Mouse (Mus musculus) hindbrain, embryonic 11.5 days (tissue): ENCODE measurements at regions not wholly inside any gene's neighbourhood (a gene's known extent, or its start where the extent isn't known, plus 50 kb on each side); places are given as distances from the start of the nearest gene placed in this dataset.

ENCODE experiments used
- ATAC-seq: fragments of 200-750 bp; cut with Nextera tagmentation; 2 replicates; pipeline ENCODE4 v1.8.0; 2017; ENCODE audit warnings: mild to moderate bottlenecking, moderate TSS enrichment, moderate library complexity; ENCODE audit not compliant: low FRiP score
- DNase-seq: peaks from one replicate; pipeline ENCODE4 v3.0.0-alpha.2; 2015; ENCODE audit warnings: low spot score
- H3K27ac ChIP-seq: fragments of 300-500 bp; sonication (generic); 2 replicates; pipeline ENCODE4 v1.5.1; 2014; ENCODE audit warnings: mild to moderate bottlenecking, low read depth, low read length
- H3K27me3 ChIP-seq: fragments of 300-500 bp; sonication (generic); 2 replicates; pipeline ENCODE4 v1.6.1; 2014; ENCODE audit warnings: mild to moderate bottlenecking, low read length, moderate library complexity, mixed read lengths; ENCODE audit not compliant: control insufficient read depth, insufficient read depth
- H3K36me3 ChIP-seq: fragments of 300-500 bp; sonication (generic); 2 replicates; pipeline ENCODE4 v1.6.1; 2014; ENCODE audit warnings: mild to moderate bottlenecking, low read length, moderate library complexity, mixed read lengths; ENCODE audit not compliant: control insufficient read depth, insufficient read depth
- H3K4me1 ChIP-seq: fragments of 300-500 bp; sonication (generic); replicated peaks from 2 replicates; pipeline ENCODE4 v1.6.1; 2014; ENCODE audit warnings: low read length, mixed read lengths; ENCODE audit not compliant: control insufficient read depth, insufficient read depth
- H3K4me2 ChIP-seq: fragments of 300-500 bp; sonication (generic); replicated peaks from 2 replicates; pipeline ENCODE4 v1.6.1; 2014; ENCODE audit warnings: mild to moderate bottlenecking, low read depth, low read length
- H3K4me3 ChIP-seq: fragments of 300-500 bp; sonication (generic); 2 replicates; pipeline ENCODE4 v1.5.1; 2014; ENCODE audit warnings: low read depth, low read length
- H3K9ac ChIP-seq: fragments of 300-500 bp; sonication (generic); 2 replicates; pipeline ENCODE4 v1.6.1; 2014; ENCODE audit warnings: low read depth, low read length
- H3K9me3 ChIP-seq: fragments of 300-500 bp; sonication (generic); 2 replicates; pipeline ENCODE4 v1.6.1; 2016; ENCODE audit warnings: low read length; ENCODE audit not compliant: control insufficient read depth
- WGBS: fragments of 180-500 bp; shearing (Covaris S2); extraction: QIAGEN DNeasy Blood & Tissue Kit; methylation state at CpG from one replicate; pipeline ENCODE4 v1.1.7; 2014; 5-methylcytosine and 5-hydroxymethylcytosine counted together

DNA sequence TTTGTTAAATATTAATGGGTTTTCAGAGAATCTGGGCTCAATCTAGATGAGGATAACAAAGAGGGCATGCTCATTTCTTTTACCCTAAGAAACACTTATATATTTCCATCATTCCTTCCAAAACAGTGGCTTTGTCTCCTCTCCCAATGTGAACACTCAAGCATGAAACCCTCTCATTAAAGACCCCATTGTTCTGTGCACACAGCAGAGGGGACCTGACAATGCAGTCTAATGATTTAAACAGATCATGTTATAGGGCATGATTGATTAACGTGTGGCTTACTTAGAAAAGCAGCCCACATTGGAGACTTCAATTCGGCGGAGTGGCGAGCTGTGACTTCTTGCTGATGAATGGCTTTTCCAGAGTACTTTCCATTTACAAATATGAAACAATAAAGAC is 123.6 kb upstream of the Tgfbr2 start:
- Histone ChIP-seq H3K4me2 (no peak overlapping the region), H3K27ac (peak overlapping the region; percentile 12), H3K4me3 (no peak overlapping the region), H3K4me1 (no peaks in the 10 kb centered on the region), H3K36me3 (no peaks in the 10 kb centered on the region), H3K9ac (no peak overlapping the region), H3K9me3 (no peaks in the 10 kb centered on the region), H3K27me3 (no peaks in the 10 kb centered on the region)
- DNase-seq = peak; percentile 40
- ATAC-seq = peak; percentile 86
- WGBS = 32% methylated on average over 4 of the region's 4 CpGs

DNA sequence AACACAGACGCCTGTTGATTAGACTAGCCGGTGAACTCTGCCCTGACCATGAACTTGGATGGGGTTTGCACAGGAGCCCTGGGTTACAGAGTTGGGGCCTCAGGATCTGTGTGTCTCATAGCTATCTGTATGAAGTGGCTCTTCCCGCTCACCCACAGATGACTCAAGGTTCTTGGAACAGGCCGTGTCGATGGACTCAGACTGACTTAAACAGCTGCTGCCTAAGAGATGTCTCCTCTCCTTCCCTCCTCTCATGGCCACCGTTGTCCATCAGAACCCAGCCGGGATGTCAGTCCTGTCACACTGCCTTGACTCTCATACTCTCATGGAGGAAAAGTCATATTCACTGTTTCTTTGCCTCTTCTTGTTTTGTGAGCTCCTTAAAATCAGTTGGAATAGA is 121.2 kb upstream of the Tgfbr2 start:
- Histone ChIP-seq H3K9me3 (no peaks in the 10 kb centered on the region), H3K9ac (no peak overlapping the region), H3K27me3 (no peaks in the 10 kb centered on the region), H3K4me3 (no peak overlapping the region), H3K4me2 (no peak overlapping the region), H3K36me3 (no peaks in the 10 kb centered on the region), H3K27ac (no peak overlapping the region), H3K4me1 (no peaks in the 10 kb centered on the region)
- WGBS = 94% methylated on average over 7 of the region's 7 CpGs
- ATAC-seq = no peak
- no peak for DNase-seq

DNA sequence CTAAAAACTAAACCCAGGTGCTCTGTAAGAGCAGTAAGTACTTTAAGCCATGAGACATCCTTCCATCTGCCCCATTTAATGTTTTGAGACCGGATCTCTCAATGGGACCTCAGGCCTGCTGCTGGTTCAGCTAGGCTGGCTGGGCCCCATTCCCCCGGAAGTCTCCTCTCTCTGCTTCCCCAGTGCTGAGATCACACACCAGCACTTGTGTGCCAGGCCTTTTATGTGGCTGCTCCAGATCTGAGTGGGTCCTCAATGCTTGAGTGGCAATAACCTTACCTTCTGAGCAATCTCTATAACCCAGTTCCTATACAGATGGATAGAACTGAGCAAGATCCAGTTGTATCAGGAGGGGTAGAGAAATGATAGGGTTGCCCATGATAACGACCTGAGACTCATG is 118.9 kb upstream of the Tgfbr2 start:
- no peaks in the 10 kb centered on the region for H3K36me3 ChIP-seq
- no peak overlapping the region for H3K27ac ChIP-seq
- no peak overlapping the region for H3K4me2 ChIP-seq
- no peaks in the 10 kb centered on the region for H3K27me3 ChIP-seq
- no peak overlapping the region for H3K9ac ChIP-seq
- WGBS = 80% methylated on average over 3 of the region's 3 CpGs
- no peaks in the 10 kb centered on the region for H3K4me1 ChIP-seq
- H3K4me3 ChIP-seq = no peak overlapping the region
- ATAC-seq (no peak), DNase-seq (no peak)
- H3K9me3 ChIP-seq = no peaks in the 10 kb centered on the region

- Histone ChIP-seq H3K9ac (no peak overlapping the region), H3K9me3 (no peaks in the 10 kb centered on the region), H3K4me3 (no peak overlapping the region), H3K27me3 (no peaks in the 10 kb centered on the region), H3K4me1 (no peaks in the 10 kb centered on the region), H3K27ac (no peak overlapping the region), H3K4me2 (no peak overlapping the region), H3K36me3 (no peaks in the 10 kb centered on the region)
- DNase-seq (no peak), ATAC-seq (no peak)
- 79% methylated on average over 6 of the region's 6 CpGs for WGBS
Observed at GRCm38 (mm10) chr9:116293110-116293509, 118.0 kb upstream of the Tgfbr2 start.

GRCm38 (mm10) chr9:116291624-116292023 is 116.5 kb upstream of the Tgfbr2 start:
- Histone ChIP-seq H3K27me3 (no peaks in the 10 kb centered on the region), H3K9ac (no peak overlapping the region), H3K4me1 (no peaks in the 10 kb centered on the region), H3K4me2 (no peak overlapping the region), H3K27ac (no peak overlapping the region), H3K36me3 (no peaks in the 10 kb centered on the region), H3K4me3 (no peak overlapping the region), H3K9me3 (no peaks in the 10 kb centered on the region)
- no peak for DNase-seq
- no peak for ATAC-seq
- WGBS = 93% methylated on average over 3 of the region's 3 CpGs

DNA sequence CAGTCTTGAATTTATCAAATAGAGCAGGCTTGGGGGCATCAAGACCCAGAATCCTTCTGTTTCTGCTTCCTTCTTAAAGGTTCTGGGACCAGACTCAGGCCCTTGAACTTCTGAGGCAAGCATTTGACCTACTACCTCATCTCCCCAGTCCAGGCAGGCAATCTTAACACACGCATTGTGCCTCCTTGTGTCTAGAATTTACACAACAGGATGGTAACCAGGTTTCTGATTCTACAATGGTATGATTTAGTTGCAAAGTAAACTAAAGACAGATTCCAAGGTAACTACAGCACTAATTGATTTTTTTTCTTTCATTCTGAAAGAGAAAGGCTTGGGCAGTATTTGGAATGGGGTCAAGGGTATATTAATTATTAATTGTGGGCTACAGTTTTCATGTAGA is 115.7 kb upstream of the Tgfbr2 start:
- DNase-seq (no peak), ATAC-seq (no peak)
- H3K4me2 ChIP-seq = no peak overlapping the region
- no peak overlapping the region for H3K9ac ChIP-seq
- no peak overlapping the region for H3K27ac ChIP-seq
- H3K36me3 ChIP-seq = no peaks in the 10 kb centered on the region
- H3K4me3 ChIP-seq = no peak overlapping the region
- no peaks in the 10 kb centered on the region for H3K9me3 ChIP-seq
- H3K4me1 ChIP-seq = no peaks in the 10 kb centered on the region
- H3K27me3 ChIP-seq = no peaks in the 10 kb centered on the region
- 88% methylated on average over 1 of the region's 1 CpGs for WGBS

GRCm38 (mm10) chr9:116285691-116286431 is 110.7 kb upstream of the Tgfbr2 start:
- WGBS = 64% methylated on average over 11 of the region's 11 CpGs
- no peaks in the 10 kb centered on the region for H3K36me3 ChIP-seq
- H3K4me3 ChIP-seq = no peak overlapping the region
- 0 out of 2 replicates have a peak overlapping the region, but pooled peaks have one; percentile 6 for H3K27ac ChIP-seq
- ATAC-seq (peak; percentile 65; the same call in 1 of the 2 replicates), DNase-seq (peak; percentile 37)
- H3K27me3 ChIP-seq = no peaks in the 10 kb centered on the region
- H3K4me2 ChIP-seq = no peak overlapping the region
- H3K9ac ChIP-seq = no peak overlapping the region
- H3K9me3 ChIP-seq = no peaks in the 10 kb centered on the region
- no peaks in the 10 kb centered on the region for H3K4me1 ChIP-seq

GRCm38 (mm10) chr9:116283790-116284526 is 108.8 kb upstream of the Tgfbr2 start:
- H3K4me1 ChIP-seq = no peaks in the 10 kb centered on the region
- no peak overlapping the region for H3K27ac ChIP-seq
- no peaks in the 10 kb centered on the region for H3K9me3 ChIP-seq
- no peak overlapping the region for H3K4me2 ChIP-seq
- no peak overlapping the region for H3K9ac ChIP-seq
- H3K27me3 ChIP-seq = no peaks in the 10 kb centered on the region
- H3K36me3 ChIP-seq = no peaks in the 10 kb centered on the region
- DNase-seq (no peak), ATAC-seq (no peak)
- WGBS = 92% methylated on average over 1 of the region's 1 CpGs
- no peak overlapping the region for H3K4me3 ChIP-seq

DNA sequence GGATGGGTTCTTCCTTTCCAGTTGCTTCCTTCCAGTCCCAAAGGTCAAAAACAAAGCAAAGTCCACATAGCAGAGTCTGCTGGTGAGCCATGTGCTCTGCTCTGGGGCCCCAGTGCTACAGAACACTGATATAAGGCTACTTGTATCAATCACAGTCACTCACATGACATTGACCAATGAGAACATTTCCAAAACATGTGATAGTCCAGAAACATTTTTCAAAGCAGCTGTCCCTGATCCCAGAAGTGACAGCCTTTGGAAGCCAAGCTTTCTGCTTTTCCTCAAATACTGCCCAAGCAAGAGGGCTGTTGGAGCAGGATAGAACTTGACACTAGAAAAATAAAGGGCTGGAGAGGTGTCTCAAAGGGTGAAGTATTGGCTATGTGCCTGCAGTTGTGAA is 106.5 kb upstream of the Tgfbr2 start:
- Histone ChIP-seq H3K27me3 (no peaks in the 10 kb centered on the region), H3K4me1 (no peaks in the 10 kb centered on the region), H3K9ac (no peak overlapping the region), H3K4me3 (no peak overlapping the region), H3K9me3 (no peaks in the 10 kb centered on the region), H3K27ac (no peak overlapping the region), H3K36me3 (no peaks in the 10 kb centered on the region), H3K4me2 (no peak overlapping the region)
- DNase-seq (no peak), ATAC-seq (no peak)
